Mouse (Mus musculus) lung, postnatal 0 days (tissue): ENCODE data around the gene Lrrc74a.

ENCODE experiments used
- CTCF ChIP-seq: IDR thresholded peaks from 2 replicates; pipeline ENCODE4 v1.5.1; 2016; ENCODE audit warnings: antibody characterized with exemption, mild to moderate bottlenecking
- EP300 ChIP-seq: IDR thresholded peaks from 2 replicates; pipeline ENCODE4 v1.6.1; 2016; ENCODE audit warnings: antibody characterized with exemption, mild to moderate bottlenecking, control low read depth

DNA sequence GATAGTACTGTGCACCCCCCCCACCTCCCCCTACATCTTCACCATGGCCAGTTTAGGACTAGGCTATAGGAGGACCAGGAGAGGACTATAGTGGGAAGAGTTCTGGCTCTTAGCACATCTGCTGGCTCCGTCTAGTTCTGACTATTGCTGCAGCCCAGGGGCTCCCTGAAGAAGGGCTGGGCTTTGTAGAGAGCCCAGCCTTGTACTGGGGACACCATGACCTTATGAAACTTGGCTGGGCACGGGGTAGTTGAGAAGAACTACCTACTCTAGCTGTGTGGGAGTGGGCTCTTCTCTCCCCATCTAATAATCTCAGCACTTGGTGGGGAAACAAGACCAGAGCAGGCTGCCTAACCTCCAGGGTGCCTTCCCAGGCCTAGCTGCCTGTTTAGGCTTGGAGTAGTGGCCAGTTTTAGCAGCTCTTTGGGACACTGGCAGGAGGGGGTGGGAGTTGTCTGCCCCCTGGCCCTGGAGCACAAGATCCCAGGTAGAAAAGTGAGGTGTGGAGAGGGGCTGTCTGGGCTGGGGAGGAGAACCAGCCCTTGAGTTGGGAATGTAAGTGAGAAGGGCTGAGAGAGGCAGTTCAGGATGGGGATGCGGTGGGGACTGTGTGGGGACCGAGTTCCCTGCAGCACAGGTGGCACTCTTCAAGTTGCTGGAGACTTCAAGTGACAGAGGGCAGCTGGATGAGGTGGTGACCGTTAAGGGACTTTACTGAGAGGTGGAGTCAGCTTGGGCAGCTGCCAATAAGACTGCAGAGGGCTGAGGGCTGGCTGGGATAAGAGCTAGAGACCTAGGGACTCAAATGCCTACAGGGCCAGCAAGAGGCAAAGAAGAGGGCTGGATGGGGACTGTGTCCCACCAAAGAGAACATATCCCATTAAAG lies 41.5 kb upstream of the Lrrc74a start:
- no peak for TF ChIP-seq EP300
- TF ChIP-seq CTCF = no peak
